Mouse (Mus musculus) embryonic facial prominence, embryonic 12.5 days (tissue): Measurements from ENCODE around the gene 1110012L19Rik. TPM values are rescaled to one million over a fixed set of nuclear protein-coding genes. Genes with fewer than 3 reads are reported as not detected.
"Not testable (repeated sequence)": the region's sequence is repeated elsewhere in the genome, so short reads cannot be mapped to it uniquely, and the experiment has no call there.

Source experiments
- ATAC-seq: fragments of 200-750 bp; cut with Nextera tagmentation; 2 replicates; pipeline ENCODE4 v1.8.0; 2017; ENCODE audit not compliant: insufficient number of reproducible peaks, insufficient read depth, low FRiP score, low TSS enrichment
- H3K27ac ChIP-seq: fragments of 300-500 bp; sonication (generic); 2 replicates; pipeline ENCODE4 v1.5.1; 2016; ENCODE audit warnings: mild to moderate bottlenecking
- H3K27me3 ChIP-seq: fragments of 300-500 bp; sonication (generic); 2 replicates; pipeline ENCODE4 v1.6.1; 2016; ENCODE audit warnings: mild to moderate bottlenecking, moderate library complexity
- H3K36me3 ChIP-seq: fragments of 300-500 bp; sonication (generic); 2 replicates; pipeline ENCODE4 v1.6.1; 2016; ENCODE audit warnings: mild to moderate bottlenecking
- H3K4me1 ChIP-seq: fragments of 300-500 bp; sonication (generic); 2 replicates; pipeline ENCODE4 v1.6.1; 2016
- H3K4me2 ChIP-seq: fragments of 300-500 bp; sonication (generic); replicated peaks from 2 replicates; pipeline ENCODE4 v1.6.1; 2016; ENCODE audit warnings: mild to moderate bottlenecking, moderate library complexity
- H3K4me3 ChIP-seq: fragments of 300-500 bp; sonication (generic); 2 replicates; pipeline ENCODE4 v1.5.1; 2016; ENCODE audit warnings: mild to moderate bottlenecking
- H3K9ac ChIP-seq: fragments of 300-500 bp; sonication (generic); 2 replicates; pipeline ENCODE4 v1.6.1; 2016; ENCODE audit warnings: mild to moderate bottlenecking, moderate library complexity
- H3K9me3 ChIP-seq: fragments of 300-500 bp; sonication (generic); 2 replicates; pipeline ENCODE4 v1.6.1; 2016; ENCODE audit warnings: mild to moderate bottlenecking, moderate library complexity
- WGBS: fragments of 180-500 bp; shearing (Covaris S2); methylation state at CpG from one replicate; pipeline ENCODE4 v1.1.7; 2016; 5-methylcytosine and 5-hydroxymethylcytosine counted together
- polyA plus RNA-seq: library from polyadenylated mRNA; unstranded; fragments of >200 nt; fragmentation: Nextera tagmentation; extraction: Ambion mirVana; gene quantifications from 2 replicates; pipeline ENCODE4 v1.2.1, GENCODE M21; 2016

1110012L19Rik gene
- 26.1 and 29.8 TPM in 2 replicates for polyA plus RNA-seq

DNA sequence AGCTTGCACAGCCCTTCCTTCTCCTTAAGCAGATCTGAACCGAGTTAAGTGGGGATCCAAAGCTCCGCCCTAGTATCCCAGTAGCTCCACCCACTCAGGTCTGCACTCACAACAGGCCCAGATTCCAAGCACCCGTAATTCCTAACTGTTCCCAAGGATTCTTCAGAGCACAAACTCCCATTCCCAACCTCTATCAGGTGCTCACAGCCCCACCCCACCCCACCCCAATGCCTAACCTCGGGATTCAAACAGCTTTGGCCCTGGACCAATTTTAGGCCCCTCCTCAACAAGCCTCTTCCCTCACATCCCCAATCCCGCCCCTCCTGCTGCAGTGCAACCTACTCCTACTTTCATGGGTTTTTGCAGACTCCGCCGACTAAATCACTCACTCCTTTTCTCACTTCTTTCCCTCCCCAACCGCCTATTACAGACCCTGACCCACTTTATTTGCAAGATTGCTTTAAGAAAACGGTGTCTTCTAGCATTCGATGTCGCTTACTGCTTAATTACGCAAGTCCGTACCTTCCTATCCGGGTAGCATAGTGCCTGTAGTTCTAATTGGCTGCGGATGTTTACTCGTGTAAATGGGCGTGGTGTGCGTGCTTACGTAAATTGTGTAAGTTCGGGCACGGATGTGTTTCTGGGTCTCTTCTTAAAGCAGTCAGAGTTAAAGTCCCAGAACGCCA, at the start of gene 1110012L19Rik:
Gene 1110012L19Rik, plus strand, starts transcription at position 602 of the 686 bp plus-strand sequence.
- Histone ChIP-seq H3K9ac (peak within 1 kb of the TSS; percentile 53), H3K27ac (peak within 1 kb of the TSS; percentile 79), H3K36me3 (no peaks in the 10 kb centered on the region), H3K4me3 (peak within 1 kb of the TSS; percentile 50), H3K4me2 (peak within 1 kb of the TSS; percentile 49), H3K4me1 (no peaks in the 10 kb centered on the region), H3K9me3 (no peaks in the 10 kb centered on the region), H3K27me3 (no peaks in the 10 kb centered on the region)
- 12% methylated on average over 22 of the region's 22 CpGs for WGBS
- ATAC-seq, result peak; percentile 89

DNA sequence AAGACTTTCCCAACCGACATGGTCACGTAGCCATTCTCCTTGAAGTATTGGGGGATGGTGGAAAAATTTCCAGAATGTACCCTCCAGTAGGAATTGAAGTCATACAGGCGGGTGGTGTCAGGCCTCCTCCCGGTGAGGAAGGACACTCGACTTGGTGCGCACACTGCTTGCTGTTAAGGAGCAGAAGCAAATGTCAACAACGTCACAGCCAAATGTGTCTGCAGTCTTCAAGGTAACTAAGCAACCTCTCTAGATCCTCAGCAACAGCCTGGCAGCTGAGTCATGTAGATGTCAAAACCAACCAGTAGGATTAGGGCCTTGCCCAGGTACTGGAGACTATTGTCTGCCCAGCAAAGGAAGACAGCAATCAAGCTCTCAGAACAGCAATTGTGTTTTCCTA, 22.7 kb upstream of the 1110012L19Rik start:
- Histone ChIP-seq H3K9ac (no peak overlapping the region), H3K4me3 (no peak overlapping the region), H3K27me3 (no peaks in the 10 kb centered on the region), H3K4me2 (no peak overlapping the region), H3K9me3 (no peaks in the 10 kb centered on the region), H3K4me1 (no peaks in the 10 kb centered on the region), H3K36me3 (no peaks in the 10 kb centered on the region), H3K27ac (no peak overlapping the region)
- WGBS, result 95% methylated on average over 7 of the region's 7 CpGs
- no peak for ATAC-seq

DNA sequence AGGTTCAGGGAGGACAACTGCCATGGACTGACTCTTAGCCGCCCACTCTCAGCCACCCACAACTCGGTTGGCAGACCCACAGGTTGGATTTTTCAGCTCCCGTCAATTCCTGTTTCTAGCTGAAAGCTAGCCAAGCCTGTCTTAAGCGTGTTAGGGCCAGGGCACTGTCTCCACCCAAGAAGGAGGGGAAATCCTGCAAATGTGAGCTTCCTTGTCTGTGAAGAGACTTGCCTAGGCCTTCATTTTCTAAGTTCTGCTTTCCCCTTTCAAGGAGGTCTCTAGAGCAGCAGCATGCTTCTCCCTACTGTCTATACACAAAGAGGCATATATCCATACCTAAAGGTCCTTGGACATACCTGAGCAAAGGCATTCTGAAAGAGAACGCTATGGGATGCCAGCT, 22.2 kb upstream of the 1110012L19Rik start:
- H3K36me3 ChIP-seq, result no peaks in the 10 kb centered on the region

DNA sequence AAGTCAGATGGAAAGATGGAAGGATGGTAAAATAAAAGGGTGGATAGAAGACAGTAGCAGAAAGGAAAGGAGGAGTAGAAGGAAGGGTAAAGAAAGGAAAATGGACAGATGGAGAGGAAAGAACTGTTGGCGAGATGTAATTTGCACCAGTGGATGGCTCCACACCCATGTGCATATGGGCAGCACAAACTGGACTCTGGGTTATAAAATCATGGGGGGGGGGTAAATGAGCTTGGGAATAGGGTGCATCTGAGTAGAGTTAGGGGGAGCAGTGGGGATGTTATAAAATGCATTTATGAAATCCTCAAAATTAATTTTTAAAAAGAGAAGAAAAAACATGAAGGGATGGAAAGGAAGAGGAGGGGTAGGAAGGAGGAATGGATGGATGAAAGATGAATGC, 21.5 kb upstream of the 1110012L19Rik start:
- no peak overlapping the region for H3K27ac ChIP-seq
- no peaks in the 10 kb centered on the region for H3K36me3 ChIP-seq
- H3K4me2 ChIP-seq, result peak overlapping the region; percentile 46
- H3K27me3 ChIP-seq, result no peaks in the 10 kb centered on the region
- ATAC-seq, result no peak
- H3K9me3 ChIP-seq, result no peaks in the 10 kb centered on the region
- H3K4me1 ChIP-seq, result no peaks in the 10 kb centered on the region
- peak overlapping the region; percentile 49 for H3K4me3 ChIP-seq
- peak overlapping the region; percentile 58; the same call in 1 of the 2 replicates for H3K9ac ChIP-seq
- 90% methylated on average over 1 of the region's 1 CpGs for WGBS

More for the DNA sequence above, 22.2 kb upstream of the 1110012L19Rik start:
- no peak overlapping the region for H3K27ac ChIP-seq
- H3K9ac ChIP-seq, result no peak overlapping the region
- no peaks in the 10 kb centered on the region for H3K9me3 ChIP-seq
- H3K27me3 ChIP-seq, result no peaks in the 10 kb centered on the region
- WGBS, result 86% methylated on average over 5 of the region's 5 CpGs
- H3K4me3 ChIP-seq, result no peak overlapping the region
- no peak for ATAC-seq
- no peaks in the 10 kb centered on the region for H3K4me1 ChIP-seq
- H3K4me2 ChIP-seq, result peak overlapping the region; percentile 46; the same call in 1 of the 2 replicates

DNA sequence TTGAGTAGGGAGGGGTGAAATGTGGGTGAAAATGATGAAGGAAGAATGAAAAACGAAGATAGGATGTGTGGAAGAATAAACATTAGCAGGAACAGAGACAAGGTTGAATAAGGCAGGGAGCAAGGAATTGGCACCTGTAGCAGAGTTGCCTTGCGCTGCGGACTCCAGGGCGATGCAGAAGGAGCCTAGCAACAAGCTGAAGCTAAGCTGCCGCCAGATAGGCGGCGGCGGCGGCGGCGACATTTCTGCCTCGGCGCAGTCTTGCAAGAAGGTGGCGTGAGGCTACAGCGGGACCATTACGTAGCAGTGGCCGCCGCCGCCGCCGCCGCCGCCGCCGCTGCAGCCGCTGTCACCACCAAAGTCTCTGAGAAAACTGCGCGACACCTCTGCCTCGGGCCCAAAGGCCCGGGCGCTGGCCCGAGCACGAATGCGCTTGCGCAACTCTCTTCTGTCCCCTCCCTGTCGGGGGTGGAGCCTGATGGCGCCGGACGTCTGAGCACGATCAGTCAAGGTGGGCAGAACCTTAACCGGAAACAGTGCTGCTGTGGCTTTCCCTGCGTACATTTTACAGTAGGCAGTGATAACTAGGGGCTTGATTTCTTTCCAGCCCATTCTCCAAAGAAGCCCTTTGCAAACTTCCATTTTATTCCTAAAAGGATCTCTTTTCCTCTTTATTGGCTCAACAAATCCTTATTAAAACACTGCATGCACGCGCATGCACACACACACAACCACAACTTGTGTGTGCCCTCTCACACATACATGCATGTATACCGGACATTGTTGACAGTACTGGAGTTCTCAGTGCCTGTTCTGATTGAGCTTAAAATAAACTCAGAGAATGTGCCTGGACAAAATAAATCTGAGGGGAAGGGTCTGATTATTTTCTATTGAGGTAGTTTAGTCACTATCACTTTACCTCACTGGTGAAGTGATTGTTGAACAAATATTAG, 20.7 kb upstream of the 1110012L19Rik start, which contains the start of gene Ids:
Gene Ids, minus strand, starts transcription at position 424 of the 953 bp plus-strand sequence.
- H3K4me2 ChIP-seq, result peak within 1 kb of the TSS; percentile 46
- no peaks in the 10 kb centered on the region for H3K4me1 ChIP-seq
- no peaks in the 10 kb centered on the region for H3K36me3 ChIP-seq
- no peaks in the 10 kb centered on the region for H3K27me3 ChIP-seq
- H3K9ac ChIP-seq, result peak within 1 kb of the TSS; percentile 58
- ATAC-seq, result peak; percentile 88
- WGBS, result 24% methylated on average over 45 of the region's 45 CpGs
- H3K9me3 ChIP-seq, result no peaks in the 10 kb centered on the region
- no peak within 1 kb of the TSS for H3K27ac ChIP-seq
- H3K4me3 ChIP-seq, result peak within 1 kb of the TSS; percentile 49

DNA sequence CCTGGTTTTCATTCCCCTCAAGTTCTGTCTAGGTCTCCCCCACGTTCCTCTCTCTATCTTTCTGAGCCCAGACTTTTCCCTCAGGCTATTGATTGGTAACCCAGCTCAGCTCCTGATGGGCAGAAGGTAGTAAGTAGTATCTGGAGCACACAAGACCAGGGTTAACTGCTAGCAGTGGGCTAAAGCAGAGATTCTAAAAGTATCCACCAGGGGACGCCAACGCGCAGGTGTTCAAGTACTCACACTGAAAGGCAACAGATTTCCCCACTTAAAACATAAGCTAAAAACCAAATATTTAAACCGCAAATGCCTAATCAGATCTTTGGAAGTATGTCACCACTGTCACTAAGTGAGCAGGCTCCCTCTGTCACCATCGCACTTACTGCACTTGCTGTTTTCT, 15.9 kb upstream of the 1110012L19Rik start:
- not testable (repeated sequence) for H3K36me3 ChIP-seq, H3K9ac ChIP-seq, H3K9me3 ChIP-seq, ATAC-seq, H3K4me3 ChIP-seq, H3K4me1 ChIP-seq, H3K27ac ChIP-seq, H3K27me3 ChIP-seq, H3K4me2 ChIP-seq
- 55% methylated on average over 1 of the region's 6 CpGs for WGBS

DNA sequence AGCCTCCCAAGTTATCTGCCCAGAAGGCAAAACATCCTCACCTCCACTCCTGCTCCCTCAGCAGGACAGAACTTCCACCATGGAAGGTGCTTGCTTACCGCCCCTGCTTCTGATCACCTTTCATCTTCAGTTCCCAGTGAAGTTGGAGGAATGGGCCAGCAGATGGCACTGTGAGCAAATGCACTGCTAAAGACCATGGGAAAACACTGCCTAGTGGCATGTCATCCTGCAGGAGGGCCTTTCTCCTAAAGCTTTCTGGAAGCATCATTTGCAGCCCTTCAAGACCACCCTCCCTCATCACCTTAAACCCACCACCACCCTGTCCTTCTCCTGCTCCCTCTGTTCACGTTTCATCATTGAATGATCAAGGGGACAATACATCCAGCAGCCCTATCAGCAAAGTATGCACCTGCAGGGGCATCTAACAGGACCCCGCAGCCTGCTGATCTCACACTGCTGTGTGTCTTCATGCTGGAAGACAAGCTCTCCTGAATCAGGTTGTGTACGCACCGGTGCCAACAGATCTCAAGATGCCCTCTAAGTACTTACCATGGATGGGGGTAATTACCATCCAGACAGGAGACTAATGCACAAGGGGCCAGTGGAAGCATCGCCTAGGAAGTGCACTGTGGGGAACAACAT, 11.1 kb upstream of the 1110012L19Rik start:
- ATAC-seq, result not testable (repeated sequence)
- WGBS, result 69% methylated on average over 5 of the region's 6 CpGs

DNA sequence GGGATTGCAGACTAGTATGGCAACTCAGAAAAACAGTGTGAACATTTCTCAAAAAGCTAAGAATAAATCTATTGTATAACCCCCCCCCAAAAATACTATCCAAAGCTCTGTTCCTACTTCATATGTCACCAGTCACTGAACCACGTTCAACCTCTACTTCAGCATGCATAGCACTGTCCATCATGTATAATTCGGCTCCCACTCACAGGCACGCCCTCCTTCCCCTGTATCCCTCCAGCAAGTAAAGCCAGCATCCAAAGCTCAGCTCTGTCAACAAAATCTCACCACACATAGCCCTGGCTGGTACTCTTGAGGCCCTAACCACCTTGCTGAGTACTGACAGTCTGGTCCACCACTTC, 781 bp upstream of the 1110012L19Rik start:
- Histone ChIP-seq H3K4me2 (peak overlapping the region; percentile 49), H3K4me3 (peak overlapping the region; percentile 50), H3K27ac (peak overlapping the region; percentile 79; the same call in 1 of the 2 replicates), H3K27me3 (no peaks in the 10 kb centered on the region), H3K36me3 (no peaks in the 10 kb centered on the region), H3K4me1 (no peaks in the 10 kb centered on the region), H3K9me3 (no peaks in the 10 kb centered on the region), H3K9ac (peak overlapping the region; percentile 53; the same call in 1 of the 2 replicates)
- 58% methylated on average over 3 of the region's 3 CpGs for WGBS
- ATAC-seq, result peak; percentile 31; the same call in 1 of the 2 replicates

More for the DNA sequence above, 11.1 kb upstream of the 1110012L19Rik start:
- H3K9ac ChIP-seq, H3K4me3 ChIP-seq, H3K36me3 ChIP-seq, H3K27ac ChIP-seq, H3K4me1 ChIP-seq, H3K4me2 ChIP-seq, H3K27me3 ChIP-seq, H3K9me3 ChIP-seq: not testable (repeated sequence)

DNA sequence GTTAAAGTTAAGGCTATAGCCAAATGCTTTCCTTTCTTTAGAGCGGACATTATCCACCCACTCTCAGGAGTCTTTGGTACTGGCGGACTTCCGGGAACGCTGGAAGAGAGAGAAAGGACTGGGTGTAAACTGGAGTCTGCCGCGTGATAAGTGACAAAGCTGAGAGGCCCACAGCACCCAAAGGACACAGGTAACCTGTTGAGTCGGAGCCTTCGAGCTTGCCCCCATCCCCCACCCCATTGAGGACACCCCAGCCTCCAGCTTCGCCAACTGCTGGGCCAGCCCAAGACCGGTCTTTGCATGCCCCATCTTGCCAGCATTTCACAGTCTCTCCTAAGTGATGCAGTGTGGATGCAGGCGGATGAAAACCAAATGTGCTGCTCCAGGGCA, 280 bp downstream of the 1110012L19Rik start:
- peak overlapping the region; percentile 79 for H3K27ac ChIP-seq
- H3K4me2 ChIP-seq, result peak overlapping the region; percentile 49
- no peaks in the 10 kb centered on the region for H3K4me1 ChIP-seq
- no peaks in the 10 kb centered on the region for H3K9me3 ChIP-seq
- H3K9ac ChIP-seq, result peak overlapping the region; percentile 53
- H3K4me3 ChIP-seq, result peak overlapping the region; percentile 50
- peak; percentile 57; the same call in 1 of the 2 replicates for ATAC-seq
- WGBS, result 15% methylated on average over 11 of the region's 11 CpGs
- H3K27me3 ChIP-seq, result no peaks in the 10 kb centered on the region
- no peaks in the 10 kb centered on the region for H3K36me3 ChIP-seq

DNA sequence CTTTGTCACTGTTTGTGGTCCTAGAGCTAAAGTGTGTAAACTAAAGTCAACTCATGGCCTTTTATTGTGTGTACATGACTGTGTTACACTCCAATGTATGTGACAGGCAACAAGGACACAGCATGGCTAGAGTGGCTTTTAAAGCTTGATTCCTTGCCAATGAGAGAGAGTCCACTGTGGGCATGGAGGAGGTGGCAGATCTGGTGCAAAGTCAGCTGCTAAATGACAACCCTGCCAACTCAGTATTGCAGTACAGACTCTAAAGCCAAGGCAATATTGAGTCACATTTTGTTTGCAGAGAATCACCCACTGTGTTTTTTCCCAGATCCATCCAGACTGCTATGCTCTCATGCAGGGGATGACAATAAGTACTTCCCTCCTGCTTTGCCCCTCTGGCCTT, 7.0 kb downstream of the 1110012L19Rik start:
- H3K4me3 ChIP-seq, H3K9me3 ChIP-seq, H3K36me3 ChIP-seq, H3K9ac ChIP-seq, H3K27me3 ChIP-seq, ATAC-seq, H3K4me1 ChIP-seq, H3K4me2 ChIP-seq, H3K27ac ChIP-seq: not testable (repeated sequence)

DNA sequence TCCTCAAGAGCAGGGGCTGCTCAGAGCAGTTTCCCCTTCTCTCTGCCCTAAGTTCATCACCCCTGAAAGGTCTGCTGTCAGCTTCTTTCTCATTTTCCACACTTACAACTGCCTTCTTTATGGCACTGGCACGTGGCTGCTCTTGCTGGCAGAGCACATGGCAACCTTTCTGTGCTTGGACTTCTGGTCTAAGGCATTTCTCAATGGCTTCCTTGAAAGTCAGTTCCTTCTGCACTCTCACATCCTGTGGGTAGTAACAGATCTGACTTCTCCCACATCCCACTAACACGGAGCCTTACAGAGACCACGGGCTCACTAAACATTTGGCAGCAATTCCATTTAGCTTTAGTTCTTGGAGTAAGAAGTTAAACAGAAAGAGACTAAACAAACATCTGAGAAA, 39.8 kb downstream of the 1110012L19Rik start:
- H3K4me2 ChIP-seq, H3K27ac ChIP-seq, H3K27me3 ChIP-seq, H3K4me3 ChIP-seq, ATAC-seq, H3K9ac ChIP-seq, H3K36me3 ChIP-seq, H3K4me1 ChIP-seq, H3K9me3 ChIP-seq: not testable (repeated sequence)
- 84% methylated on average over 3 of the region's 3 CpGs for WGBS
